Mouse (Mus musculus) MEL (cell line): ENCODE results near the gene Trmt2a.

ENCODE experiments used
- CTCF ChIP-seq, 3 experiments: IDR thresholded peaks in 2 of 3; conservative IDR thresholded peaks in 1 of 3; 2 replicates each; pipeline ENCODE4 v1.5.1; 2011 to 2012; ENCODE audit warnings: low read length in 3 of 3, low read depth in 2 of 3, mild to moderate bottlenecking in 2 of 3, improper control_type of control experiment in 1 of 3, inconsistent platforms in 1 of 3, mixed read lengths in 1 of 3, moderate library complexity in 1 of 3; ENCODE audit not compliant: control insufficient read depth in 1 of 3, insufficient read depth in 1 of 3, poor library complexity in 1 of 3, severe bottlenecking in 1 of 3
- E2F4 ChIP-seq: IDR thresholded peaks from 2 replicates; pipeline ENCODE4 v1.6.1; 2011; ENCODE audit warnings: low read depth, low read length, improper control_type of control experiment, borderline replicate concordance
- ELF1 ChIP-seq: IDR thresholded peaks from 2 replicates; pipeline ENCODE4 v1.6.1; 2014; ENCODE audit warnings: low read depth, mild to moderate bottlenecking, inconsistent platforms, low read length, improper control_type of control experiment, moderate library complexity
- EP300 ChIP-seq, 2 experiments: IDR thresholded peaks; 2 replicates each; pipeline ENCODE4 v1.6.1; 2011; ENCODE audit warnings: improper control_type of control experiment in 2 of 2, low read length in 2 of 2, low read depth in 1 of 2, mild to moderate bottlenecking in 1 of 2
- GABPA ChIP-seq: IDR thresholded peaks from 2 replicates; pipeline ENCODE4 v1.6.1; 2012; ENCODE audit warnings: low read depth, mild to moderate bottlenecking, inconsistent platforms, low read length, improper control_type of control experiment, moderate library complexity
- KAT2A ChIP-seq: conservative IDR thresholded peaks from 2 replicates; pipeline ENCODE4 v1.6.1; 2012; ENCODE audit warnings: low read depth, low read length, improper control_type of control experiment, inconsistent platforms
- MAX ChIP-seq: IDR thresholded peaks from 2 replicates; pipeline ENCODE4 v1.6.1; 2011; ENCODE audit warnings: low read length, improper control_type of control experiment
- POLR2A ChIP-seq, 2 experiments: IDR thresholded peaks; 2 replicates each; pipeline ENCODE4 v1.6.1; 2011 to 2012; ENCODE audit warnings: low read length in 2 of 2, mild to moderate bottlenecking in 2 of 2, control low read depth in 1 of 2, improper control_type of control experiment in 1 of 2, low read depth in 1 of 2, moderate library complexity in 1 of 2; ENCODE audit not compliant: control insufficient read depth in 1 of 2, insufficient read depth in 1 of 2, poor library complexity in 1 of 2
- POLR2AphosphoS2 ChIP-seq: IDR thresholded peaks from 2 replicates; pipeline ENCODE4 v1.6.1; 2011; ENCODE audit warnings: low read length, improper control_type of control experiment
- RAD21 ChIP-seq: IDR thresholded peaks from 2 replicates; pipeline ENCODE4 v1.6.1; 2011; ENCODE audit warnings: mild to moderate bottlenecking, low read depth, low read length, improper control_type of control experiment
- SMC3 ChIP-seq: IDR thresholded peaks from 2 replicates; pipeline ENCODE4 v1.6.1; 2011; ENCODE audit warnings: low read depth, low read length, improper control_type of control experiment
- UBTF ChIP-seq: IDR thresholded peaks from 2 replicates; pipeline ENCODE4 v1.6.1; 2012; ENCODE audit warnings: low read depth, mild to moderate bottlenecking, inconsistent platforms, low read length, improper control_type of control experiment, moderate library complexity, borderline replicate concordance; ENCODE audit not compliant: insufficient read depth
- USF2 ChIP-seq, 2 experiments: IDR thresholded peaks; 2 replicates each; pipeline ENCODE4 v1.6.1; 2011 to 2012; ENCODE audit warnings: improper control_type of control experiment in 2 of 2, low read length in 2 of 2, borderline replicate concordance in 1 of 2, inconsistent platforms in 1 of 2, low read depth in 1 of 2, mild to moderate bottlenecking in 1 of 2; ENCODE audit not compliant: insufficient read depth in 1 of 2
- ZC3H11A ChIP-seq: IDR thresholded peaks from 2 replicates; pipeline ENCODE4 v1.6.1; 2012; ENCODE audit warnings: low read depth, mild to moderate bottlenecking, inconsistent platforms, low read length, improper control_type of control experiment

- TF ChIP-seq CTCF (IDR thresholded peaks at IDR 0.05 in 2 of 3, conservative IDR thresholded peaks at IDR 0.05 in 1 of 3; ENCODE audit: control insufficient read depth in 1 of 3, insufficient read depth in 1 of 3, low read depth in 2 of 3, low read length in 3 of 3, poor library complexity in 1 of 3, severe bottlenecking in 1 of 3) (0 out of 6 replicates have a peak, but pooled peaks of 1 of the 3 experiments have one; percentile 0), ZC3H11A (no peak), POLR2A (IDR thresholded peaks at IDR 0.05; ENCODE audit: control insufficient read depth in 1 of 2, insufficient read depth in 1 of 2, low read depth in 1 of 2, low read length in 2 of 2, poor library complexity in 1 of 2) (peak; percentile 66 to 76; a peak in 3 of 4 replicates), GABPA (no peak), E2F4 (peak; percentile 82; the same call in 1 of the 2 replicates), POLR2AphosphoS2 (no peak), KAT2A (peak; percentile 56; the same call in 1 of the 2 replicates), USF2 (IDR thresholded peaks at IDR 0.05; ENCODE audit: borderline replicate concordance in 1 of 2, insufficient read depth in 1 of 2, low read depth in 1 of 2, low read length in 2 of 2) (no peak), UBTF (no peak; the same call in 1 of the 2 replicates), SMC3 (no peak), MAX (no peak), ELF1 (peak; percentile 44; the same call in 1 of the 2 replicates), EP300 (IDR thresholded peaks at IDR 0.05; ENCODE audit: low read depth in 1 of 2, low read length in 2 of 2) (0 out of 4 replicates have a peak, but pooled peaks of 1 of the 2 experiments have one; percentile 29), RAD21 (no peak)
Measured at GRCm38 (mm10) chr16:18289067-18289588, 40.6 kb downstream of the Trmt2a start, which contains the start of gene Dgcr8.
